Mouse (Mus musculus) mouse trophoblast stem cell (cell line): Measurements from ENCODE around the gene Dact1.

ENCODE experiments used
- in situ Hi-C, 2 experiments: fragments of 300-500 bp; cut with MseI, MboI; formaldehyde crosslinking; loops; 2 replicates in 1 of 2; 3 replicates in 1 of 2; pipeline ENCODE4 v1.15.1; 2025

The Dact1 gene

DNA sequence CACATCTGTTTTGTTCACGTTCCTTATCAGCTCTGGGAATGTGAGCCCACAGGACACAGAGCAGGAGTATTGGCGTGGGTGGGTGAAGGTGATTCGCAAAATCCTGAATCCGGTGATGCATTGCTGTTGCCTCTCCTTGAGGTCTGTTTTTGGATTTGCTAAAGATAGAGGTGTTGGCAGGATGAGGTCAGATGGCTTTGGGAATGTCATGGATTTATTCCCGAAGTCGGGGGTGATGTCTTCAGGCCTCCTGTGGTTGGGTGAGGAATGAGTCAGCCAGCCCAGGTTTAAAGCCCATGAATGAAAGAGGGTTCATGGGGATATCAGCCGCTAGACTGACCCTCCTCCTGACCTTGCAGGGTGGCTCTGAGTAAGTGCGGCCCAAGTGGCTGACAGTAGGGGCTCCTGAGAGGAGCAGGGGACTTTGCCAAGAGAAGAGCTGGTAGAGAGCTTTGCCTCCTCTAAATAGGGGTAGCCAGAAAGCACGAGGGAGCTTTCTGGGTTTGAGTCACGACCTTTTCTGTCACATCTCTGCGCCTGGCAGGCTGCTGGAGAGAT lies 27.4 kb downstream of the Dact1 start:
- in situ Hi-C loops: no loop called here

DNA sequence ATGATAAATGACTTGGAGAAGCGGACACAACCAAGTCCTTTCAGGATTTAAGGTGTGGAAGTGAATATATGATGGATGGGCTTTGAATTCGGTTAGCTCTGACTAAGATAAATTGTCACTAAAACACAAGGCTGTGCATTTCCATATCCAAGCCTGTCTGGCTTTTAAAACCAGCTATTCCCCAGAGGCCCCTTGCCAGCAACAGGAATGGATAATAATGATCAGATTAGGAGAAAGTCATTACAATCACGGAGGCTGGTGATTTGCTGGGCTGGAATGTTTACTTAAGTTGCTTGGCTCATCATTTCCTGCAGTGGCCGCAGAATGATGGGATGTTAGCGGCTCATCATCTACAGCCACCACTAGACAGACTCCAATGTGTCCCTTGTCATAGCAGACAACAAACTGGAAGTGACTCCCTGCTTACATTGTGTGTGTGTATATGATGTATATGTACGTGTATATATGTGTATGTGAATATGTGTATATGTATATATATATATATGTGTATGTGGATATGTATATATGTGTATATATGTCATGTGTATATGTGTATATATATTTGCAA lies 28.3 kb downstream of the Dact1 start:
- in situ Hi-C loops: no loop called here

DNA sequence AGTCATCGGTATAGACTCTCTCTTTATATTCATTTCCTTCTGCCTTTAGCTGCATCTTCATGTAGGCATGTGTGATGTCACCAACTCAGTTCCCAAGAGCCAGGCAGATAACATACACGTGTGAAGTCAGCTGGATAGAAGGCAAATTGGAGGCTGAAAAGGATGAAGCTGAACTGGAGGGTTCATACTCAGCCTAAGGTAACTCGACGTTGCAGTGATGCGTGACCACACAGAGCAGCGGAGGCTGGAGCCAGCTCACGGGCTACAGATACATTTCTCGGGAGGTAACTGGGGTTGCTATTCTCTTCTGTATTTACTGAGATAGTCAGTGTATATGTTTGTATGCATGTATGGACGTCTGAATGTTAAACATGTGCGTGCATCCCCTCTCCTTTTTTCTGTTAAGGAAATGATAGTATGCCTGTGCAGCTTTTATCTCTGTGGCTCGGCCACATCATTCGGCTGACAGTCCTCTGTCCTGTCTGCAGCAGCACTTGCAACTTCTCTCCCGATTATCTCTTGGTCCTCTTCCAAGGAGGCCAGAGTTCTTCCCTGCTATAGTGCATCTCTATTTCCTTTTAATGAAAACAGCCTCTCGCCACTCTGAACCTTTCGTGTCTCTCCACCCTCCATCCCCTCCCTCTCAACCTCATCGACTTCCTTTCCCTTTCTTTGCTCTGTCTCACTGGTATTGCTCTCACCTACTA lies 29.6 kb downstream of the Dact1 start:
- in situ Hi-C loops: no loop called here

DNA sequence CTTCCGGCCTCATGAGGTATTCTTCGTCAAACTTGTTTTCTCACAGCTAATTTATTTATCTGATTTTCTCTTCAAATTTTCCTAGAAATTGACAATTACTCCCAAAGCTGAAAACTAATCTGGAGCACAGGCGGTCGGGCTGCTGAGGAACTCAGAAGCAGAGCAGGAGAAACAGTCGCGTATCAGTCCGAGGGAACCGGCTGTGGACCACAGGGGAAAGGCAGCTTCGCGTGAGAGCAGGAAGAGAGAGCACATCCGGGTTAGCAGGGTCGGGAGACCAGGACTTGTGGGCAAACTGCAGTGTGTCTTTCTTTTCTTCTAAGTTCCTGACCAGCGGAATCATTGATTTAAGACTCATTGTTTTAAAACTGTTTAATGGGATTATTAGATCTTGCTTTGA lies 32.7 kb downstream of the Dact1 start:
- in situ Hi-C loops: no loop called here

DNA sequence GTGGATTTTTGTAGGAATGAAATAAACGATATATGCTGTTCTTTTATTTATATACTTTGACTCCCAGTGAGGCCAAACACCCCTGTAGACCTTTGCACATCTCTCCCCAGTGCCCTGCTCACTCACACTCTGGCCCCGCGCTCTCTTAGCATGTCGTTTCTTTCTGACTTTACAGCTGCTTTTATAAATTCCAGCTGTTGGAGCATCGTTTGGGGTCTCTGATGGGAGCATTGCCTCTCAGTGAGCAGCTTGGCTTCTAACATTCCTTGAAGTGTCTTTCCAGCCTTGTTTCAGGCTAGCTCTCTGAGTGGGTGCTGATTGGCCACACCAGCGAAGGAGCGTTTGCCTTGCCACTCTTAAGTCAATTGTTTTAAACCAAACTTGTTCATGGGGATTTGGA lies 35.8 kb downstream of the Dact1 start:
- in situ Hi-C loops: no loop called here

DNA sequence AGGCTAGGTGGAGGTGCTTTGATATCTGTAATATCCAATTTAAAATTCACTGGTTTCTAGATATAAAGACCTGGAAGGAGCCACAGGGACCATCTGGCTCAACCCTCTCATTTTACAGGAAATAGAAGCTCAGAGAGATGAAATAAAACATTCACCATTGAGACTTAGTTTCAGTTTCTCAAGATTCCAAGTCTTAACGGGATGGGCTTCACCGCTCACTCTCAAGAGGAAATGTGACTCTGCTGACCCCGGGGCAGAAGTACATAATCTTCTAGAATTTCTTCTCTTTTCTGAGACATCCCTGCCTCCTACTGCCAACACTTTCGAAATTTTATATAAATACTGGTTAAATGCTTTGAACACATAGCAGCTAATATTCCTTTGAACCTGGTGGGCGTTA lies 36.4 kb downstream of the Dact1 start:
- in situ Hi-C loops: no loop called here

DNA sequence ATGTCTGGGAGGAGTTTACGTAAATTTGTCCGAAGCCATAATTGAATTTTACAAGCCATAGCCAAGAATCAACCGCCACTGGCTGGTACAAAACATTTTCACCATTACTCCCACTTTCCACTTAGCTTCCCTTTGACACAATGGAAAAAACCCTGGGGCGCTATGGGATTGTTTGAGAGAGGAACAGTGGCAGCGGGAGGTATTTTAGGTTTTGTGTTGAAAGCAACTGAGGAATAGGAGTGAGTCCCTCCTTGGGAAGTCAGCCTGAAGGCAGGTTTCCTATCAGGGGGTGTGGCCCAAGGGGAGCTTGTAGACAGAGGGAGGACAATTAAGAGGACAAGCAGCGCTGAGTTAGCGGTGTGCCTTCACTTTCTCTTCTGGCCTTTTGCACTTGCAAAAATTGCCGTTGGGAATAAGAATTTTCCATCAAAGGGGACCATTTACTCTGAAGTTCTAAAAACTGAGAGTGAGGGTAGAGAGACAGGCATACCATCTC lies 38.8 kb downstream of the Dact1 start:
- in situ Hi-C loops: no loop called here

DNA sequence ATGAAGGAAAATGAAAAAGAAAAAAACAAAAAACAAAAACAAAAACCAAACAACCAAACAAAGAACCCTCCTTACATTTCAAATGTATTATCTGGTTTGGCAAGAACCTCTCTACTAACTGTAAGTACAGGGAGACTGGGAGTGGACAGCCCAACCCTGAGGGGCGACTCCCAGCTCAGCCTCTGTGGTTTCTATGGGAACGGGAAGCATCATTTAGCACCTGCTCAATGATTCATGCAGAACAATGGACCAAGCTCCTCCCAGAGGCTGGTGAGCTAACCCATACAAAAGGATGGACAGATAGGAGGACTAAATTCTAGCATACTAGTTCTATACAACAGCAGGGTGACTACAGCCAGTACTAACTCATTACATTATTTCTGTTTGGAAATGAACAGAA lies 40.4 kb downstream of the Dact1 start:
- in situ Hi-C loops: no loop called here

DNA sequence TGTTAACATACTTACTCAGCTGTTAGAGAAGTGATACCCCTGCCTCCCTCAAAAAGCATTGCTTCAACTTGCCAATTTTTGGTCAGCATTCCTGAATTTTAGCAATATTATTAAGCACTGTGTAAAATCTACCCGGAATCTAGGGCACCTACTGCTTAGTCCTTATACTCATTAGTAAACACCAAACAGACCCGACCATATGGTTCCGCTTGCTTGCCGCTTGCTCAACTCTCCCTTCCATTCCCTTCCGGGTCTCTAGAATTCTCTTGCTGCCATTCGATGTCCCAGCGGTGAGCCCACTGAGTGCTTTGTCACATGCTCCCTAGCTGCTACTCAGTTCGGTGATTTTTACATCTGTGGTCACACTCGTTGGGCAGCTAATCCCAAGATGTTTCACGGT lies 45.0 kb downstream of the Dact1 start:
- in situ Hi-C loops: no loop called here

DNA sequence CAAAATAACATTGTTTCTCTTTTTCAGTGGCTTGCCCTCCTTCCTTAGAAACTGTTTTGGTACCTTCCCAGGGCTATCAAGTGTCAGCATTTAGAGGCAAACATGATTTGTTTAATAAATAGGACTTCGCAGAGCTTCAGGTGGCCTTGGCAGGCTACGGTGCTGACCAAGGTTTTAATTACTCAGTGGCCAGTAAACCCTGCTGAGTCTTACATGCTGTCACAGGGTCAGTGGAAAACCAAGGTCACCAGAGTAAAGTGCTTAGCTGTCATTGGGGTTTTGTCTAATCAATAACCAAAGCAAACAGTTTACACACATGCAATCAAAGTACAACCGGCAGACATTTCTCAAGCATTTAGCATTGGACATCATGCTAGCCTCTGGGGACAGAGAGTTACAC lies 45.4 kb downstream of the Dact1 start:
- in situ Hi-C loops: no loop called here

DNA sequence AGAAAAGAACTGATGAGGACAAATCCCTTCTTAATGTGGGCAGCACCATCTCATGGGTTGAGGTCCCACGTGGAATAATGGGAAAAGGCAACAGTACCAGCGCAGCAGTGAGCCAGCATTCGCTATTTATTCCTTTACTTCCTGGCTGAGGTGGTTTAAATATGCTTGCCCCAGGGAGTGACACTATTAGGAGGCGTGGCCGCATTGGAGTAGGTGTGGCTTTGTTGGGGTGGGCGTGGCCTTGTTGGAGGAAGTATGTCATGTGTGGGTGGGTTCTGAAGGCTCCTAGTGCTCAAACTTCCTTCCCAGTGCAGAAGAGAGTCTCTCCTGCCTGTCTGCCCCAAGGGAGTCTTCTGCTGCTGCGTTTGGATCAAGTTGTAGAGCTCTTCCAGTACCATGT lies 51.9 kb downstream of the Dact1 start:
- in situ Hi-C loops: no loop called here

DNA sequence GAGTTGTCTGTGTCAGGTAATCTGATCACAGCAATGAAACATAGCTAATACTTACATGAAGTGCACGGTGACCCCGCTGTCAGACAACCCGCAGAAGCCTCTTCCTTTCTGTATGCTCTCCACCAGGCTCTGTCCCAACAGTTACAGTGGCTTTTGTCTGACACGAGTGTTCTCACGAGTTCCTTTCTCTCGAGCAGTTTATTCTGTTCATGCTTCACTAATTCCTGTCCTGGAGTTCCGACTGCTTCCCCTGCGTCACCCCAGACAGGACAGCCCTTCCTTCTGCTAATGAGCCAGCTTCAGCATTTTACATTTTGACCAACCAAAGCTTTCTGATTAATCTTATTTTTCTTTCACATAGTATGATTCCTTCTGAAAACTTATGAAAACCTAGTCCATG lies 52.7 kb downstream of the Dact1 start:
- in situ Hi-C loops: no loop called here

DNA sequence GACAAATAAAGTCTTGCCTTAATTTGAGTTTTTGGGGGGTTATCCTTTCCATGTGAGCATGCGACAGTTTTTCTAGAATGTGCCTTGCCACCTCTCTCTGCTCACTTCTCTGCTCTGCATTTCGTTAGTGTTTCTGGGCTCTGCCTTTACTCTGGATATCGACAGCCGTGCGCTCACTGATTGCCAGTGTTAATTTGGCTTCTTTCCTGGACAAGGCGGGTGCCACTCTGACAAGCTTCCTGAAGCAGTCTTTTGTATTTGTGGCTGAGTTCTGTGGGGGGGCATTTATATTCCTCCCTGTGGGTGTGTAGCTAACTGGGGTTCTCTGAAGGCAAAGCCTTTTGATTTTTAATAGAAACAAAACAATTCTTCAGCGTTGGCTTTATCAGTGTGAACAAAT lies 54.4 kb downstream of the Dact1 start:
- in situ Hi-C loops: no loop called here

DNA sequence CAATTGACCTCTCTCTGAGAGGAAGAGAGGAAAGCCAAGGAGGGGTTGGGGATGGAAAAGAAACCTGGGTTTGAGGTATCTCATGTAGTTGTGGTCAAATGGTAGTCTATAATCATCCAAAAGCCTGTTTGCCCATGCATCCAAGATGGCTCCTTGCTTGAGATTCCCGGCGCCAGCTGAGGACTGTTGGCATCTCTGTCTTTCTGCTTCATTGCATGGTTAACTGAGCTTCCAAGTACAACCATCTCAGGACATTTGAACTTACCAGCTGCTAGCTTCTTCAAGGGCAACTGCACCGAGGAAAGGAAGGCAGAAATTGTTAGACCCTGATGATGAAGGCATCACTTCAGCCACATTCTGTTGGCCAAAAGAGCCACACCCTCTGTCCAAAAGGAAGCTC lies 54.8 kb downstream of the Dact1 start:
- in situ Hi-C loops: no loop called here

DNA sequence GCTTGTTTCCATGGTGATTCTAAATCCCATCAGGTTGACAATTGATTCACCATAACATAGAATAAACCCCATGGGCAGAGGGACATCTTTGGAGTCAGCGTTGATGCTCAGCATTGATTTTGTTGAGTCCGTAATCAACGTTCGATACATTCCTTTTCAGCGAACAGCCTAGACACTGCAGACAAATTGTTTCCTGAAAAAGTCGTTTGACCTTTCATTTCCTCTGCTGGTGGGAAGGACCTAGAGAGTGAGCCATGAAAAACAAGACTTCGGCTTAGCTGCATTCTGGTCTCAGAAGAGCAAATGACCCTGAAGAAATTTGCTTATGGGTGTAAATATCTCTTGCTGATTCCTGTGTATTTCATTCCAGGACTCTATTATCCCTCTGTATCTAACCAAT lies 55.5 kb downstream of the Dact1 start:
- in situ Hi-C loops: no loop called here

DNA sequence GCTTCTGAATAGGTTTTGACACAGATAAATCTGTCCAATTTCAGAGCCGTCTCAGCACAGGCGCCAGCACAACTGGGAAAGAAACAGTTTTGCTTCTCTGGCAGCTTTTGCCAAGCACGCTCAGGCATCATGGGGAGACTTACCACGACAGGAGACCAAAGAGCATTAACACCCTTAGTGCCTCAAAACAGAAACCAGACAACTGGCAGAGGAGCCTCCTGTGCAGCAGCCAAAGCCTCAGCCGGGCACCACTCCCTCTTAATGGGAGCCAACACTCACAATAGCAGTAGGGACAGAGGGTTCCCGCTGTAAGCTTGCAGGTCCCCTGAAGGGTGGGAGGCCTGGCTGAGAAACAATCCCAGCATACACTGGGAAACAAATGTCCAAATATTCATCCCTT lies 56.5 kb downstream of the Dact1 start:
- in situ Hi-C loops: no loop called here

DNA sequence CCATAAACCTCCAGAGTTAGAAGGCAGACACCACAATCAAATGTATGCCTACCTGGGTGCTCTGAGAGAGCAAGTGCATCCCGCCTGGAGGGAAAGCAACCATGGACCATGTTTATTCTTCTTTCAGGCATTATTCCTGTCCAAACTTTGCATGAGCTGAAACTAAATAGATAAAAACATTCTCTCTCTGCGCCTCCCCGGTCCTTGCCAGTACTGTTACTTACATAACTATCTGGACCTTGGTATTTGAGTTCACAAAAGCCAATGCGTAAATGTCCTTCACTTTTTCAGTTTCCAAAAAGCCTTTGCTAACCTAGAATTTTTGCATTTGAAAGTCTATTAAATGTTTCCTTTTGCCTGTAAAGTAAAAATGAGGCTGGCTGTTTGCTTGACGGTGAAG lies 58.9 kb downstream of the Dact1 start:
- in situ Hi-C loops: no loop called here
